Mouse (Mus musculus) kidney, adult 18-20 months (tissue): Measurements from ENCODE around the gene Cxcl3.
"Not testable (repeated sequence)": the region's sequence is repeated elsewhere in the genome, so short reads cannot be mapped to it uniquely, and the experiment has no call there.

Experiments
- DNase-seq: peaks from one replicate; pipeline ENCODE4 v3.0.0; 2021

The Cxcl3 gene

DNA sequence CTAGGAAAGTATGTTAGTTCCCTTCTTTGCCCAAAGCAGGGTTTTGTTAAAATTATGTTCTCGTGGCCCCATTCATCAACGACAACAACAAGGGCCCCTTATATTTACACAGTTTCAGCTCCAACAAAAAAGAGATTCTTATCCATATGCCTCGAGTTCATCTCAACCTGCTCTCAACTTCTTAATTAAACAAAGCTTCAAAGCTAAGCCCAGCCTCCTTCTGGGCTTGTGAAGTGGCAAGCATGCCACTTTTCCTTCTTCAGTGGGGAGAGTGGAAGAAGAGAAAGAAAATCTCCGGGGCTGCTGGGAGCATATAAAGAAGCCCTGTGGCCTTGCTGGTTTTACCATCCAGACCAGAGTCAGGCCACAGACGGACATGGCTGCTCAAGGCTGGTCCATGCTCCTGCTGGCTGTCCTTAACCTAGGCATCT is 8.3 kb downstream of the Cxcl3 start, which contains the start of gene Cxcl15:
TSS of gene Cxcl15 (plus strand) at position 340 of the 431 bp plus-strand sequence.
- no peak for DNase-seq

GRCm38 (mm10) chr5:90795392-90795791 is 9.5 kb downstream of the Cxcl3 start:
- not testable (repeated sequence) for DNase-seq

DNA sequence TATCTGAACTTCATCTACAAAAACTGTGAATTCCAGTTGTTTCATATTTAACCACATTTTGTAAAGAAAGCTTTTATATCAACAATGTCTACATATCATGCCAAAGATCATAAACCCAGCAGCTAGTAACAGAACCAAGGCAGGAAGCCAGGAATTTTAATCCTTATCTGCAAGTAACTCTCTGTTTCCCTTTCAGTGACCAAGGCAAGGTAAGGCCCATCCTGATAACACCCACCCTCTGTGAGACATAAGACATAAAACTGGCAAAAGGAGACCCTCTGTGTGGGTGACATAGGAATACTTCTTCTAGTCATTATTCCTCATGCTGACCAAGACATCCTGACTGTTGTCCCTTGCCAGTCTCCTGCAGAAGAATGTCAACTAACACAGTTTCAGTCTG is 18.7 kb downstream of the Cxcl3 start:
- no peak for DNase-seq

GRCm38 (mm10) chr5:90806050-90806449 is 20.1 kb downstream of the Cxcl3 start:
- DNase-seq: no peak

DNA sequence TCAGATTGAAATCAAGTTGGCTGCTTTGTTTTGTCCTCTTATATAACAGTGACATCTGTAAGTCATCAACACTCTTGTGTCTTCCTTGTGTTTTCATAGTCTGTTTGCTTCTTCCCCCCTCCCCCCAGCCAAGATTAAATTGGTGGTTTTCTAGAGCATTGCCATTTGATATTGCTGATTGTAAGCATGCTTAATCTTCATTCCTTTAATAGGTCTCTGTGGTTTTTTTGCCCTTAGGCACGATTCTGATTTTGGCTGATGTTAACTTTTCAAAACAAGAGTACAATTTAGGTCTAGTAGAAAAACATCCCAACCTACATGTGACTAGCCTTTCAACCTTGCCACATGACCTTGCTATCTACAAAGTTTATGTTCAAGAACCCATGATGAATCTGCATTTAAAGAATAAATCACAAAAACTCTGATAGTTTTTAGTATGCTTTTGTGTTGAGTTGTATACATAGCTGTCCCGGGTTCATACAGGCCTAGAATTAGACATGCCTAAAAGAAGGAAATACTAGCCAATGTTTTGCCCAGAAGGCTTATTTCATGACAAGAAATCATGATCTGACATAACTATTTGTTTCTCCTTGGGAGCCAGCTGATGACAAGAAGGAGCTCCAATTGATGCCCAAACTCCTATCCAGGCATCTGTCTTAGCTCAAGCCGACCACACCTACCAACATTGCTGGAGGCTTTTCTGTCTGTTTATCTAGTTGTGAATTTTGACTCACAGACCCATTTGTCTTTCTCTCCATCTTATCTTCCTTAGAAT is 21.5 kb downstream of the Cxcl3 start:
- no peak for DNase-seq

DNA sequence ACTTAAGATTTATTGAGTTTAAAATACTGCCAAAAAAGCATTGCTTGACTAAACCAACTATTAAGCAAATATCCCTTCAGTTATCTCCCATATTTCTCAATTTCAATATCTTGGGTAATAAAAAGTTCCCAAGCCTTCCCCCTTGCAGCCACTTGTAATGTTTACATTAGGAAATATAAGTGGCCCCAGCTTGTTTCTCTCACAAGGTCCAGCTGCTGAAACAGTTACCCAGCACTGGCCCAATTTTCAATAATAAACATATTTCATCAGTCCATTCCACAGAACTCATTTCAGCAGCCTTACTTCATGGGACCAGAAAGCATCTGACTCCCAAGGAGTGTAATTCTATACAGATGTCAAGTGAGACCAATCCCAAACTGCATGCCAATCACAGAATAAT is 33.9 kb downstream of the Cxcl3 start:
- no peak for DNase-seq

GRCm38 (mm10) chr5:90832145-90832767 is 46.4 kb downstream of the Cxcl3 start:
- no peak for DNase-seq

DNA sequence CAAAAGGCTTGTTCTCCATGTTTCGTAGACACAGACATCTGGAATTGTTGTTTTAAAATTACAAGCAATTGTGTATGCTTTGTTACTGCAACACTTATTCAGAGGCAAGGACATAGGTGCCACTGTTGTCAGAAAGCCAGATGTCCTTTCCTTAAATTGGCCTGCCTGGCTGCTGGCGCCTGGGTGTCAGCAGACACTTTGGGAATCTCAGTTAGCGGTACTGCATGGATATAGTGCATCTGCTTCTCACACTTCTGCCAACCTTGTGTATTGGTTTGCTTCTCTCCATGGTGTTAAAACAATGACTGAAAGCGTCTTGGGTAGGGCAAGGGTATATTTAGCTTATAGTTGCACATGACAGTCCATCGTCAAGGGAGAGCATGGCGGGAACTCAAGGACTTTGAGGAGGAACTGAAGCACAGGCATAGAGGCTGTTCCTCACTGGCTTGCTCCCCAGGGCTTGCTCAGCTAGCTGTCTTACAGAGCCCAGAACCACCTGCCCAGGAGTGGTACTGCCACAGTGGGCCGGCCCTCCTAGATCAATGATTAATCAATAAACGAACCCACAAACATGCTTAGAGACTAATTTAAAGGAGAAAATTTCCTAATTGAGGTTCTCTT is 47.0 kb downstream of the Cxcl3 start:
- no peak for DNase-seq

- DNase-seq: no peak
Observed at GRCm38 (mm10) chr5:90834436-90834835, 48.5 kb downstream of the Cxcl3 start.

- no peak for DNase-seq
Observed at GRCm38 (mm10) chr5:90838582-90838981, 52.7 kb downstream of the Cxcl3 start.
